26 mouse cellular contexts compared by ENCODE assay signal in genomic region chr1:87205038-87205437, GRCm38 (mm10). TPM values are rescaled to one million over a fixed set of nuclear protein-coding genes. Genes with fewer than 3 reads are reported as not detected.
DNase-seq lines count a peak whose midpoint lies in the region; ATAC-seq lines count a peak whose summit lies in the region.
"Had no signal": no experiment of that assay in that cellular context is flagged by ENCODE, and none has a peak within 500 bp of the region (broad histone marks: within the 10 kb centered on the region; RNA-seq: fewer than 3 reads in every experiment).

No protein-coding gene starts in this region.

- peak; percentile 31 for DNase-seq in adrenal gland, adult 2 months
- DNase-seq in adrenal gland, postnatal 25 days, result no peak
- DNase-seq in lung, postnatal 10 days, result no peak
- peak; percentile 46 for DNase-seq in induced T-regulatory cell, adult 2 months (ENCODE audit: low read depth)
- no peak for DNase-seq in heart, postnatal 10 days
- DNase-seq: B cell, adult 2 months; cerebellum, adult 11 months; cerebellum, adult 8-10 months; cerebellum, postnatal 14 days; forebrain, postnatal 0 days; gastrocnemius, postnatal 25 days; heart, postnatal 4 days had no signal

- 0 out of 2 replicates have a peak, but pooled peaks have one; percentile 15 for ATAC-seq in lung, embryonic 16.5 days (ENCODE audit: low read depth)
- no peak for ATAC-seq in limb, embryonic 15.5 days (ENCODE audit: insufficient number of reproducible peaks, low FRiP score, low TSS enrichment, low read depth)
- ATAC-seq in megakaryocyte, adult 5-6 weeks (ENCODE audit: poor library complexity, severe bottlenecking), result no peak
- ATAC-seq: forebrain, embryonic 13.5 days; forebrain, postnatal 0 days had no signal

- H3K27me3 ChIP-seq in lung, embryonic 16.5 days (ENCODE audit: control insufficient read depth, insufficient read depth, low read depth, low read length), result peaks cover 4% of the 10 kb centered on the region; the same call in 1 of the 2 replicates
- peaks cover 39% of the 10 kb centered on the region for H3K27me3 ChIP-seq in limb, embryonic 15.5 days

- H3K36me3 ChIP-seq in lung, embryonic 16.5 days (ENCODE audit: control insufficient read depth, insufficient read depth, low read length), result no peaks in the 10 kb centered on the region
- no peaks in the 10 kb centered on the region for H3K36me3 ChIP-seq in limb, embryonic 15.5 days
- H3K36me3 ChIP-seq: embryonic facial prominence, embryonic 12.5 days; heart, embryonic 13.5 days; hindbrain, embryonic 13.5 days had no signal

- 42% methylated on average over 6 of the region's 6 CpGs for WGBS in lung, embryonic 16.5 days
- WGBS in limb, embryonic 15.5 days, result 45% methylated on average over 6 of the region's 6 CpGs

- intact Hi-C loops in heart, postnatal 10 days (cut with DNase I), result no loop called here

- no peak overlapping the region for H3K4me2 ChIP-seq in lung, embryonic 16.5 days (ENCODE audit: low read depth, low read length)
- no peak overlapping the region for H3K4me2 ChIP-seq in limb, embryonic 15.5 days
- H3K4me2 ChIP-seq: embryonic facial prominence, embryonic 12.5 days; forebrain, embryonic 13.5 days; heart, embryonic 13.5 days; hindbrain, embryonic 13.5 days had no signal

- no peak overlapping the region for H3K4me3 ChIP-seq in lung, embryonic 16.5 days (ENCODE audit: low read length)
- no peak overlapping the region for H3K4me3 ChIP-seq in limb, embryonic 15.5 days
- H3K4me3 ChIP-seq: embryonic facial prominence, embryonic 12.5 days; forebrain, embryonic 13.5 days; heart, embryonic 13.5 days; hindbrain, embryonic 13.5 days had no signal

- H3K27ac ChIP-seq in lung, embryonic 16.5 days (ENCODE audit: low read length), result no peak overlapping the region
- H3K27ac ChIP-seq in limb, embryonic 15.5 days, result 0 out of 2 replicates have a peak overlapping the region, but pooled peaks have one; percentile 17
- H3K27ac ChIP-seq: embryonic facial prominence, embryonic 12.5 days; forebrain, embryonic 13.5 days; heart, embryonic 13.5 days; hindbrain, embryonic 13.5 days had no signal

- H3K4me1 ChIP-seq in lung, embryonic 16.5 days (replicated peaks; ENCODE audit: control insufficient read depth, insufficient read depth, low read length), result no peaks in the 10 kb centered on the region; the same call in 1 of the 2 replicates
- H3K4me1 ChIP-seq in limb, embryonic 15.5 days, result 0 out of 2 replicates have a peak, but pooled peaks cover 7% of the 10 kb centered on the region
- H3K4me1 ChIP-seq: forebrain, embryonic 13.5 days; hindbrain, embryonic 13.5 days had no signal

- H3K9ac ChIP-seq in lung, embryonic 16.5 days (ENCODE audit: low read length), result no peak overlapping the region
- no peak overlapping the region for H3K9ac ChIP-seq in limb, embryonic 15.5 days
- H3K9ac ChIP-seq: forebrain, embryonic 13.5 days; forebrain, postnatal 0 days; heart, embryonic 13.5 days; hindbrain, embryonic 13.5 days had no signal

- H3K9me3 ChIP-seq in lung, embryonic 16.5 days (ENCODE audit: control insufficient read depth, low read length), result no peaks in the 10 kb centered on the region
- H3K9me3 ChIP-seq in limb, embryonic 15.5 days, result no peaks in the 10 kb centered on the region
- H3K9me3 ChIP-seq: embryonic facial prominence, embryonic 12.5 days; forebrain, embryonic 13.5 days; heart, embryonic 13.5 days; hindbrain, embryonic 13.5 days had no signal

RNA-seq across cellular contexts. Expression of gene Chrng, which starts 0.6 kb away (rescaled TPM):
- not detected for total RNA-seq in adrenal gland, adult 2 months (2021)
- polyA plus RNA-seq in adrenal gland, adult 2 months (2012; rRNA removed), result not detected in 2 replicates
- not detected in 2 replicates for total RNA-seq in adrenal gland, postnatal 25 days (2021)
- 0.43 and 1.4 TPM in 2 replicates for polyA plus RNA-seq in lung, embryonic 16.5 days (2015; fragmentation: Nextera tagmentation; extraction: Ambion mirVana)
- 14.3 and 38.1 TPM in 2 replicates for polyA plus RNA-seq in limb, embryonic 15.5 days (2015; fragmentation: Nextera tagmentation; extraction: Ambion mirVana)
- not detected for total RNA-seq in heart, postnatal 10 days (2021)
- not detected in 2 replicates for total RNA-seq in megakaryocyte, adult 5-6 weeks (2015)
- total RNA-seq in megakaryocyte, adult 5-6 weeks (2017), result not detected in 2 replicates
- total RNA-seq: common myeloid progenitor, adult 5-6 weeks; forebrain, postnatal 0 days; gastrocnemius, adult 18-20 months; heart, adult 8-10 months; MEL had no signal
- polyA plus RNA-seq: forebrain, embryonic 13.5 days; forebrain, postnatal 0 days had no signal

RNA-seq across cellular contexts. Expression of gene Eif4e2, which starts 8.7 kb away (rescaled TPM):
- 10 to 100 TPM; 66.0 to 98.7 TPM for total RNA-seq in adrenal gland, adult 2 months (2021)
- polyA plus RNA-seq in adrenal gland, adult 2 months (2012; rRNA removed), result 18.0 and 18.4 TPM in 2 replicates
- 89.9 and 96.0 TPM in 2 replicates for total RNA-seq in adrenal gland, postnatal 25 days (2021)
- polyA plus RNA-seq in lung, embryonic 16.5 days (2015; fragmentation: Nextera tagmentation; extraction: Ambion mirVana), result 141 and 146 TPM in 2 replicates
- polyA plus RNA-seq in limb, embryonic 15.5 days (2015; fragmentation: Nextera tagmentation; extraction: Ambion mirVana), result 176 and 179 TPM in 2 replicates
- total RNA-seq in heart, postnatal 10 days (2021), result 10 to 100 TPM; 63.7 to 66.8 TPM
- 75.9 and 81.3 TPM in 2 replicates for total RNA-seq in megakaryocyte, adult 5-6 weeks (2015)
- 118 and 156 TPM in 2 replicates for total RNA-seq in megakaryocyte, adult 5-6 weeks (2017)

RNA-seq across cellular contexts. Expression of gene Chrnd, which starts 14.6 kb away (rescaled TPM):
- total RNA-seq in adrenal gland, adult 2 months (2021), result not detected
- not detected in 2 replicates for polyA plus RNA-seq in adrenal gland, adult 2 months (2012; rRNA removed)
- not detected in 2 replicates for total RNA-seq in adrenal gland, postnatal 25 days (2021)
- polyA plus RNA-seq in lung, embryonic 16.5 days (2015; fragmentation: Nextera tagmentation; extraction: Ambion mirVana), result 0.26 and 0.48 TPM in 2 replicates
- 5.0 and 14.4 TPM in 2 replicates for polyA plus RNA-seq in limb, embryonic 15.5 days (2015; fragmentation: Nextera tagmentation; extraction: Ambion mirVana)
- total RNA-seq in heart, postnatal 10 days (2021), result not detected
- total RNA-seq in megakaryocyte, adult 5-6 weeks (2015), result not detected in 2 replicates
- total RNA-seq in megakaryocyte, adult 5-6 weeks (2017), result not detected in 2 replicates
- total RNA-seq: common myeloid progenitor, adult 5-6 weeks; forebrain, postnatal 0 days; granulocyte monocyte progenitor cell, adult 5-6 weeks; heart, adult 8-10 months; heart, postnatal 4 days; MEL had no signal
- polyA plus RNA-seq: forebrain, embryonic 13.5 days; forebrain, postnatal 0 days; heart, embryonic 13.5 days; heart, postnatal 0 days had no signal

RNA-seq across cellular contexts. Expression of gene Prss56, which starts 21.9 kb away (rescaled TPM):
- total RNA-seq in adrenal gland, adult 2 months (2021), result not detected
- 0.06 TPM in 1 of 2 replicates, not detected in the other for polyA plus RNA-seq in adrenal gland, adult 2 months (2012; rRNA removed)
- not detected in 2 replicates for total RNA-seq in adrenal gland, postnatal 25 days (2021)
- 0.09 TPM in 1 of 2 replicates, not detected in the other for polyA plus RNA-seq in lung, embryonic 16.5 days (2015; fragmentation: Nextera tagmentation; extraction: Ambion mirVana)
- 0.12 and 0.19 TPM in 2 replicates for polyA plus RNA-seq in limb, embryonic 15.5 days (2015; fragmentation: Nextera tagmentation; extraction: Ambion mirVana)
- total RNA-seq in heart, postnatal 10 days (2021), result not detected
- not detected in 2 replicates for total RNA-seq in megakaryocyte, adult 5-6 weeks (2015)
- not detected in 2 replicates for total RNA-seq in megakaryocyte, adult 5-6 weeks (2017)
- total RNA-seq: adrenal gland, postnatal 4 days; common myeloid progenitor, adult 5-6 weeks; gastrocnemius, adult 18-20 months; gastrocnemius, postnatal 25 days; granulocyte monocyte progenitor cell, adult 5-6 weeks; heart, adult 8-10 months; heart, postnatal 4 days had no signal
- polyA plus RNA-seq: heart, postnatal 0 days had no signal

RNA-seq across cellular contexts. Expression of gene Ecel1, which starts 48.7 kb away (rescaled TPM):
- total RNA-seq in adrenal gland, adult 2 months (2021), result 1 to 10 TPM in 1 of 2 experiments, under 1 TPM in 1; 0.46 to 3.0 TPM
- 0.67 and 4.4 TPM in 2 replicates for polyA plus RNA-seq in adrenal gland, adult 2 months (2012; rRNA removed)
- total RNA-seq in adrenal gland, postnatal 25 days (2021), result 0.67 and 0.73 TPM in 2 replicates
- polyA plus RNA-seq in lung, embryonic 16.5 days (2015; fragmentation: Nextera tagmentation; extraction: Ambion mirVana), result 0.92 and 0.94 TPM in 2 replicates
- polyA plus RNA-seq in limb, embryonic 15.5 days (2015; fragmentation: Nextera tagmentation; extraction: Ambion mirVana), result 0.55 and 1.8 TPM in 2 replicates
- total RNA-seq in heart, postnatal 10 days (2021), result not detected
- not detected in 2 replicates for total RNA-seq in megakaryocyte, adult 5-6 weeks (2015)
- not detected in 2 replicates for total RNA-seq in megakaryocyte, adult 5-6 weeks (2017)
- total RNA-seq: common myeloid progenitor, adult 5-6 weeks; gastrocnemius, adult 18-20 months; gastrocnemius, postnatal 25 days; granulocyte monocyte progenitor cell, adult 5-6 weeks; heart, adult 8-10 months had no signal

Comparison
In these comparisons a context has a peak if more than half of its experiments do, and no peak if none do; other contexts are left out.
1. DNase-seq: peak in adrenal gland, adult 2 months (single experiment) and induced T-regulatory cell, adult 2 months (single experiment); none in adrenal gland, postnatal 25 days (single experiment), lung, postnatal 10 days (single experiment) and heart, postnatal 10 days (0 of 2).